Mouse (Mus musculus): ENCODE measurements at regions not wholly inside any gene's neighbourhood (a gene's known extent, or its start where the extent isn't known, plus 50 kb on each side); places are given as distances from the start of the nearest gene placed in this dataset.

DNA sequence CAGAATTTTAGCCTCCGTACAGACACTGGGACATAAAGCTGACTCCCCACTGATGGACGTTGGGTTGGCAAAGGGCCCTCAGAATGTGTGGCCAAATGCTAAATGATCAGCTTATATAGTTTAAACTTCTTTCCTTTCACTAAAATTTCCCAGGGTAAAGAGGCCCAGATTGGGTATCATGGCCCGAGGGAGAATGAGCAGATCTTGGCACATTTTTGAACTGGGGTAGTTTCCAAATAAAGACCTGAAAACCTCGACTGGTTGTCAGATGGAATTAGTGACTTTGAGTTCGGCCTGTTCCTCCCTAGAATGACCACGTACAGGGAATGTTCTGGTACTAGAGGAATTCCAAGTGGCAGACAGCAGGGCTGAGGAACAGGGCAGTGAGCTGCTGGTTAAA, 127.9 kb upstream of the Adra1d start:
- no peak overlapping the region for H3K4me2 ChIP-seq (replicated peaks; ENCODE audit: low read depth, low read length)
- ATAC-seq (ENCODE audit: low FRiP score, low TSS enrichment) = no peak
- no peak overlapping the region for H3K27ac ChIP-seq (ENCODE audit: low read depth, low read length)
- H3K9me3 ChIP-seq (ENCODE audit: control insufficient read depth, low read length) = no peaks in the 10 kb centered on the region
- no peaks in the 10 kb centered on the region for H3K27me3 ChIP-seq (ENCODE audit: control insufficient read depth, insufficient read depth, low read length)
- H3K36me3 ChIP-seq (ENCODE audit: control insufficient read depth, insufficient read depth, low read length) = no peaks in the 10 kb centered on the region
- no peak overlapping the region for H3K4me3 ChIP-seq (ENCODE audit: low read length)
- no peaks in the 10 kb centered on the region for H3K4me1 ChIP-seq (ENCODE audit: control insufficient read depth, insufficient read depth, low read length)
- no peak overlapping the region for H3K9ac ChIP-seq (ENCODE audit: low read depth, low read length)
- 85% methylated on average over 6 of the region's 6 CpGs for WGBS

DNA sequence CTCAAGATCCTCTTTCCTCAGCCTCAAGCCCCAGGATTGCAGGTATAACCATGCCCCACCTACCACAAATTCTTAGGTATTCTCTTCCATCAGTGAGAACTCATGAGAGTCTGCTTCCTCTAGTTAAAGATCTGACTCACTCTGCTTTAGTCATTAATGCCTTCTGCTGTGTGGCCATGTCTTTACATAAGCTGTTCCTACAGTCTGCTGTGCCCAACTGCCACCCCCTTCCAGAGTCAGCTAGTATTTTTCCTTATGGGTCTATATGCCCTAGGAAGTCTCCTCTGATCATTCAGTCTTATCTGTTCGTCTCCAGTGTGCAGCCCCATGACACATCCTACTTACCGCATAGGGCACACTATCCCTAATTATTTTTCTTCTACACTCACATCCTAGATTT, 126.2 kb upstream of the Adra1d start:
- H3K4me2 ChIP-seq (replicated peaks; ENCODE audit: low read depth, low read length) = no peak overlapping the region
- no peak for ATAC-seq (ENCODE audit: low FRiP score, low TSS enrichment)
- no peak overlapping the region for H3K9ac ChIP-seq (ENCODE audit: low read depth, low read length)
- H3K4me1 ChIP-seq (ENCODE audit: control insufficient read depth, insufficient read depth, low read length) = no peaks in the 10 kb centered on the region
- no peak overlapping the region for H3K4me3 ChIP-seq (ENCODE audit: low read length)
- H3K27ac ChIP-seq (ENCODE audit: low read depth, low read length) = no peak overlapping the region
- H3K9me3 ChIP-seq (ENCODE audit: control insufficient read depth, low read length) = no peaks in the 10 kb centered on the region
- 81% methylated on average over 2 of the region's 2 CpGs for WGBS
- H3K36me3 ChIP-seq (ENCODE audit: control insufficient read depth, insufficient read depth, low read length) = no peaks in the 10 kb centered on the region
- no peaks in the 10 kb centered on the region for H3K27me3 ChIP-seq (ENCODE audit: control insufficient read depth, insufficient read depth, low read length)

DNA sequence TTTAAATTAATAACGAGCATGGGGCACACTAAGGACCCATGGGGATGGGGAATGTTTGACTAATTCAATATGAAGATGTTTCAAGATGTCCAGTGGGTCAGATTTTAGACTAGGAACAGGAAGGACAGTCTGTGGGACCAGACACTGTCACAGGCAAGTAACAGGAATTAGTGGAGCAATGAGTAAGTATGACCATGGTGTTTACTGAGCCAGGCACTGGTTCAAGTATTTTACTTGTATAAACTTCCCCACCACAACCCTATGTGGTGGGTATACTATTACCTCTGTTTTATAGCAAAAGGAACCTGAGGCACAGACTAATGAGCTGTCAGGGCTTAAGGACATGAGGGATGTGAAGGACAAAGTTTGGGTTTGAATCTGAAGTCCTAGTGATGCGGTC, 125.4 kb upstream of the Adra1d start:
- Histone ChIP-seq H3K9me3 (ENCODE audit: control insufficient read depth, low read length) (no peaks in the 10 kb centered on the region), H3K4me3 (ENCODE audit: low read length) (no peak overlapping the region), H3K36me3 (ENCODE audit: control insufficient read depth, insufficient read depth, low read length) (no peaks in the 10 kb centered on the region), H3K27ac (ENCODE audit: low read depth, low read length) (no peak overlapping the region), H3K27me3 (ENCODE audit: control insufficient read depth, insufficient read depth, low read length) (no peaks in the 10 kb centered on the region), H3K4me1 (ENCODE audit: control insufficient read depth, insufficient read depth, low read length) (no peaks in the 10 kb centered on the region), H3K4me2 (replicated peaks; ENCODE audit: low read depth, low read length) (no peak overlapping the region), H3K9ac (ENCODE audit: low read depth, low read length) (no peak overlapping the region)
- 85% methylated on average over 2 of the region's 2 CpGs for WGBS
- no peak for ATAC-seq (ENCODE audit: low FRiP score, low TSS enrichment)

GRCm38 (mm10) chr2:131686748-131687147, 124.7 kb upstream of the Adra1d start:
- no peak for ATAC-seq (ENCODE audit: low FRiP score, low TSS enrichment)
- H3K4me2 ChIP-seq (replicated peaks; ENCODE audit: low read depth, low read length) = no peak overlapping the region
- 82% methylated on average over 2 of the region's 2 CpGs for WGBS
- no peaks in the 10 kb centered on the region for H3K4me1 ChIP-seq (ENCODE audit: control insufficient read depth, insufficient read depth, low read length)
- H3K27me3 ChIP-seq (ENCODE audit: control insufficient read depth, insufficient read depth, low read length) = no peaks in the 10 kb centered on the region
- H3K4me3 ChIP-seq (ENCODE audit: low read length) = no peak overlapping the region
- no peak overlapping the region for H3K27ac ChIP-seq (ENCODE audit: low read depth, low read length)
- no peaks in the 10 kb centered on the region for H3K36me3 ChIP-seq (ENCODE audit: control insufficient read depth, insufficient read depth, low read length)
- H3K9ac ChIP-seq (ENCODE audit: low read depth, low read length) = no peak overlapping the region
- H3K9me3 ChIP-seq (ENCODE audit: control insufficient read depth, low read length) = no peaks in the 10 kb centered on the region

GRCm38 (mm10) chr2:131685326-131685725, 123.2 kb upstream of the Adra1d start:
- Histone ChIP-seq H3K4me1 (ENCODE audit: control insufficient read depth, insufficient read depth, low read length) (no peaks in the 10 kb centered on the region), H3K4me2 (replicated peaks; ENCODE audit: low read depth, low read length) (no peak overlapping the region), H3K36me3 (ENCODE audit: control insufficient read depth, insufficient read depth, low read length) (no peaks in the 10 kb centered on the region), H3K9me3 (ENCODE audit: control insufficient read depth, low read length) (no peaks in the 10 kb centered on the region), H3K27me3 (ENCODE audit: control insufficient read depth, insufficient read depth, low read length) (no peaks in the 10 kb centered on the region), H3K9ac (ENCODE audit: low read depth, low read length) (no peak overlapping the region), H3K27ac (ENCODE audit: low read depth, low read length) (no peak overlapping the region), H3K4me3 (ENCODE audit: low read length) (no peak overlapping the region)
- 84% methylated on average over 3 of the region's 3 CpGs for WGBS
- no peak for ATAC-seq (ENCODE audit: low FRiP score, low TSS enrichment)

DNA sequence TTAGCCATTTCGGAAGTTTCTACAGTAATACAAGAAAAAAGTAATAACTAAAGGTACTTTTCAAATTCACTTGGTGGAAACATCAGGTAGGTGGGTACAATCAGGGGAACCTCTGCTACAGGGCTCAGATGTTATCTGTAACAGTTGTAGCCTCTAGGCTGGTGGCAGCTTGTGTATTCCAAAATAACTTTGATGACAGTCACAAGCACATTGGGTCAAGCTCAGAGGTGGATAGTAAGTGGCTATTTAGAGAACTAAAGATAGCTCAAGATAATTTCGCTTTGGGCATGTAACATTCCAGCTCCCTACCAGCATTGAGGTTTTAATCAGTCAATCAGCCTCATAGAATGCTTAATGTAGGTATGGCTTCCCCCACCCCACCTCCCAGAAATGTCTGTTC, 121.7 kb upstream of the Adra1d start:
- 93% methylated on average over 2 of the region's 2 CpGs for WGBS

DNA sequence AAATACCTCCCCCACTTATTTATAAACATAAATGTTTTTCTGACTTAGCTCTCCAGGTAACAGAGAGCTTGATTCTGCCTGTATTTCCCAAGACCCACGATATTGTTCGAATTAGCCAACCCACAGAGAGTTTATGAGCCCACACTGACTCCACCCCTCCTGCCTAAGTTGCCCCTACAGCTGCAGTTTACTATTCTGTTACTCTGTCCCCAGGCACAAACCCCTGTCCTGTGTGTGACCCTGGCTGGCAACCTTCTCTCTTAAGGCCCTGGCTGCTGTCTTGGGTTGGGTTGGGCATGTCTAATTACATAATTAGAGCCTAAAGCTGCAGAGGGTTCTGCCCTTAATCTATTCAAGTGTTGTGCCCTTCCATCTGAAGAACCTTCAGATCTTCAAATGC, 116.4 kb upstream of the Adra1d start:
- Histone ChIP-seq H3K36me3 (ENCODE audit: control insufficient read depth, insufficient read depth, low read length) (no peaks in the 10 kb centered on the region), H3K4me2 (replicated peaks; ENCODE audit: low read depth, low read length) (no peak overlapping the region), H3K27me3 (ENCODE audit: control insufficient read depth, insufficient read depth, low read length) (no peaks in the 10 kb centered on the region), H3K9ac (ENCODE audit: low read depth, low read length) (no peak overlapping the region), H3K9me3 (ENCODE audit: control insufficient read depth, low read length) (no peaks in the 10 kb centered on the region), H3K4me3 (ENCODE audit: low read length) (no peak overlapping the region), H3K4me1 (ENCODE audit: control insufficient read depth, insufficient read depth, low read length) (no peaks in the 10 kb centered on the region), H3K27ac (ENCODE audit: low read depth, low read length) (no peak overlapping the region)
- 64% methylated on average over 2 of the region's 2 CpGs for whole genome bisulfite sequencing
- no peak for ATAC-seq (ENCODE audit: low FRiP score, low TSS enrichment)

More for the DNA sequence above, 121.7 kb upstream of the Adra1d start:
- Histone ChIP-seq H3K4me1 (ENCODE audit: control insufficient read depth, insufficient read depth, low read length) (no peaks in the 10 kb centered on the region), H3K9me3 (ENCODE audit: control insufficient read depth, low read length) (no peaks in the 10 kb centered on the region), H3K4me2 (replicated peaks; ENCODE audit: low read depth, low read length) (no peak overlapping the region), H3K36me3 (ENCODE audit: control insufficient read depth, insufficient read depth, low read length) (no peaks in the 10 kb centered on the region), H3K9ac (ENCODE audit: low read depth, low read length) (no peak overlapping the region), H3K27ac (ENCODE audit: low read depth, low read length) (no peak overlapping the region), H3K4me3 (ENCODE audit: low read length) (no peak overlapping the region), H3K27me3 (ENCODE audit: control insufficient read depth, insufficient read depth, low read length) (no peaks in the 10 kb centered on the region)
- no peak for ATAC-seq (ENCODE audit: low FRiP score, low TSS enrichment)

GRCm38 (mm10) chr2:131676736-131677135, 114.7 kb upstream of the Adra1d start:
- no peak for ATAC-seq (ENCODE audit: low FRiP score, low TSS enrichment)
- no peaks in the 10 kb centered on the region for H3K9me3 ChIP-seq (ENCODE audit: control insufficient read depth, low read length)
- H3K9ac ChIP-seq (ENCODE audit: low read depth, low read length) = no peak overlapping the region
- no peaks in the 10 kb centered on the region for H3K27me3 ChIP-seq (ENCODE audit: control insufficient read depth, insufficient read depth, low read length)
- no peak overlapping the region for H3K4me3 ChIP-seq (ENCODE audit: low read length)
- no peaks in the 10 kb centered on the region for H3K4me1 ChIP-seq (ENCODE audit: control insufficient read depth, insufficient read depth, low read length)
- no peaks in the 10 kb centered on the region for H3K36me3 ChIP-seq (ENCODE audit: control insufficient read depth, insufficient read depth, low read length)
- WGBS = 90% methylated on average over 1 of the region's 1 CpGs
- no peak overlapping the region for H3K4me2 ChIP-seq (replicated peaks; ENCODE audit: low read depth, low read length)
- H3K27ac ChIP-seq (ENCODE audit: low read depth, low read length) = no peak overlapping the region

DNA sequence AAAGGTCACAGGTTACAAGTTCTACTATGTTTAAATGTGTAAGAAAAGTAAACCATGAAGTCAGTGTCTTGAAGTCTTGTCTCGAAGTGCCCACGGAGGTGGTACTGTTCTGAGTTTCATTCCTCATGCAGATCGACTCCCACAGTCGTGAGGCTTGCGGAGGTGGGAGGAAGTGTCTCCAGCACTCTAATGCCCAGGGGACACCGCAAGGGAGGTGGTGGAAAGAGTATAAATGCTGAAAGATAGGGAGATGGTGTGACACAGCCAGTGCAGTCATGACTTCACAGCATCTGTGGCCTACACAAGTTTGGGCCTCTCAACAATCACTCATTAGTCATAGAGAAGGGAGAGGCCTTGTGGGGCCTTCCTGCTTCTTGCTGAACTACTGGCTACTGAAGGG, 112.8 kb upstream of the Adra1d start:
- no peak overlapping the region for H3K27ac ChIP-seq (ENCODE audit: low read depth, low read length)
- WGBS = 87% methylated on average over 6 of the region's 6 CpGs
- ATAC-seq (ENCODE audit: low FRiP score, low TSS enrichment) = no peak

GRCm38 (mm10) chr2:131673351-131673750, 111.3 kb upstream of the Adra1d start:
- 43% methylated on average over 3 of the region's 3 CpGs for WGBS
- Histone ChIP-seq H3K4me3 (ENCODE audit: low read length) (no peak overlapping the region), H3K4me2 (replicated peaks; ENCODE audit: low read depth, low read length) (no peak overlapping the region), H3K27me3 (ENCODE audit: control insufficient read depth, insufficient read depth, low read length) (no peaks in the 10 kb centered on the region), H3K9me3 (ENCODE audit: control insufficient read depth, low read length) (no peaks in the 10 kb centered on the region), H3K4me1 (ENCODE audit: control insufficient read depth, insufficient read depth, low read length) (no peaks in the 10 kb centered on the region), H3K9ac (ENCODE audit: low read depth, low read length) (no peak overlapping the region), H3K27ac (ENCODE audit: low read depth, low read length) (no peak overlapping the region), H3K36me3 (ENCODE audit: control insufficient read depth, insufficient read depth, low read length) (no peaks in the 10 kb centered on the region)
- no peak for ATAC-seq (ENCODE audit: low FRiP score, low TSS enrichment)

More for the DNA sequence above, 112.8 kb upstream of the Adra1d start:
- Histone ChIP-seq H3K4me2 (replicated peaks; ENCODE audit: low read depth, low read length) (no peak overlapping the region), H3K9me3 (ENCODE audit: control insufficient read depth, low read length) (no peaks in the 10 kb centered on the region), H3K36me3 (ENCODE audit: control insufficient read depth, insufficient read depth, low read length) (no peaks in the 10 kb centered on the region), H3K9ac (ENCODE audit: low read depth, low read length) (no peak overlapping the region), H3K4me3 (ENCODE audit: low read length) (no peak overlapping the region), H3K4me1 (ENCODE audit: control insufficient read depth, insufficient read depth, low read length) (no peaks in the 10 kb centered on the region), H3K27me3 (ENCODE audit: control insufficient read depth, insufficient read depth, low read length) (no peaks in the 10 kb centered on the region)

Data from kidney, embryonic 14.5 days (tissue).